Mouse (Mus musculus) lung, embryonic 15.5 days (tissue): ENCODE measurements at regions not wholly inside any gene's neighbourhood (a gene's known extent, or its start where the extent isn't known, plus 50 kb on each side); places are given as distances from the start of the nearest gene placed in this dataset.

Source experiments
- ATAC-seq: fragments of 200-750 bp; cut with Nextera tagmentation; 2 replicates; pipeline ENCODE4 v1.8.0; 2017; ENCODE audit warnings: moderate number of reproducible peaks, borderline replicate concordance; ENCODE audit not compliant: low FRiP score, low TSS enrichment; ENCODE audit errors: extremely low read depth
- H3K27ac ChIP-seq: fragments of 300-500 bp; sonication (generic); 2 replicates; pipeline ENCODE4 v1.5.1; 2015; ENCODE audit warnings: moderate library complexity, mild to moderate bottlenecking, inconsistent platforms
- H3K27me3 ChIP-seq: fragments of 300-500 bp; sonication (generic); 2 replicates; pipeline ENCODE4 v1.6.1; 2015; ENCODE audit warnings: inconsistent platforms
- H3K36me3 ChIP-seq: fragments of 300-500 bp; sonication (generic); 2 replicates; pipeline ENCODE4 v1.6.1; 2015; ENCODE audit warnings: inconsistent platforms
- H3K4me1 ChIP-seq: fragments of 300-500 bp; sonication (generic); 2 replicates; pipeline ENCODE4 v1.6.1; 2015; ENCODE audit warnings: inconsistent platforms
- H3K4me2 ChIP-seq: fragments of 300-500 bp; sonication (generic); 2 replicates; pipeline ENCODE4 v1.6.1; 2015; ENCODE audit warnings: inconsistent platforms, mild to moderate bottlenecking, moderate library complexity
- H3K4me3 ChIP-seq: fragments of 300-500 bp; sonication (generic); 2 replicates; pipeline ENCODE4 v1.5.1; 2015; ENCODE audit warnings: mild to moderate bottlenecking, inconsistent platforms
- H3K9ac ChIP-seq: fragments of 300-500 bp; sonication (generic); 2 replicates; pipeline ENCODE4 v1.6.1; 2015; ENCODE audit warnings: inconsistent platforms
- H3K9me3 ChIP-seq: fragments of 300-500 bp; sonication (generic); 2 replicates; pipeline ENCODE4 v1.6.1; 2016; ENCODE audit warnings: inconsistent platforms
- WGBS: fragments of 180-500 bp; shearing (Covaris S2); methylation state at CpG from one replicate; pipeline ENCODE4 v1.1.7; 2015; 5-methylcytosine and 5-hydroxymethylcytosine counted together

DNA sequence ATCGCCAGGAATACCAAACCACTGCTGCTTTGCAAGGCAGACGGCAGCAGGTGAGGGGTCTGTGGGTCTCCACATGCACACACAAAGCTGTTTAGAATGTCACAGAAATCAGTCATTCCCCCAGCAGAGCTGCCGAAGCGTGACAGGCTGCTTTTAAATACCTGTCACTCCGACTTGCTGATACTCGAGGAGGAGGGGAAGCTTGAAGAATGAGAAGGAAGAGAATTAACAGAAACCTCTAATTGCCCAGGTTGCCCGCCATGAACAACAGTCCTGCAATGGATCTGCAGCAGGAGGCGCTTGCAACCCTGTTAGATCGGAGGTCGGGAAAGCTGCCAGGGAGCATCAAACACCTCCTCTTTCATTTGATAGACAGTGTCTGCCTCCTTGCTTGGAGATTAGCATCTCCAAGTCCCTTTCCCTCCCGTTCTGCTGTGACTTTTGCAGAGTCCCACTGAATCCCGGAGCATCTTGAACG is 150.5 kb downstream of the Abhd5 start:
- no peak overlapping the region for H3K4me2 ChIP-seq
- no peak overlapping the region for H3K4me3 ChIP-seq
- ATAC-seq, result no peak
- no peak overlapping the region for H3K9ac ChIP-seq
- H3K27ac ChIP-seq, result no peak overlapping the region
- H3K4me1 ChIP-seq, result no peaks in the 10 kb centered on the region
- H3K27me3 ChIP-seq, result no peaks in the 10 kb centered on the region
- H3K36me3 ChIP-seq, result no peaks in the 10 kb centered on the region
- 28% methylated on average over 13 of the region's 13 CpGs for WGBS
- H3K9me3 ChIP-seq, result no peaks in the 10 kb centered on the region

DNA sequence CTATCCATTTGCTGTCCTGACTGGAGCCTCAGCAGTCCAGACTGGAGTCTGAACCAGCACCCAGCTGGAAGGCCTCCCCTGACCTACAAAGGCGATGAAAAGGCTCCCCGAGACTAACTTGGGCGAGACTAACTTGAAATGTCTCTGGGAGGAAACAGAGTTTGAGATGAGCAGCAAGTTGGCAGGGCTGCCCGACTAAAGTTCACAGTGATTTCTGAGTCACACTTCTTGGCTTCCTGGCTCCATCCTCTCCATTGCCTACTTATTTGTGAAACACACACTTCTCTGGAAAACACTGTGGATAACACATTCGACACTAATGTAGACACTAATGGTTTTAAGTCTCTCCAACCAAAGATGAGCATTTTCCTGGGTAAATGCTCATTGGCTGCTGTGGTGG is 170.2 kb downstream of the Abhd5 start:
- Histone ChIP-seq H3K27ac (no peak overlapping the region), H3K9me3 (no peaks in the 10 kb centered on the region), H3K36me3 (no peaks in the 10 kb centered on the region), H3K4me1 (no peaks in the 10 kb centered on the region), H3K4me2 (no peak overlapping the region), H3K4me3 (no peak overlapping the region), H3K27me3 (no peaks in the 10 kb centered on the region), H3K9ac (no peak overlapping the region)
- 59% methylated on average over 5 of the region's 5 CpGs for WGBS
- no peak for ATAC-seq

- H3K4me1 ChIP-seq, result no peaks in the 10 kb centered on the region
- no peak overlapping the region for H3K27ac ChIP-seq
- no peak for ATAC-seq
- H3K9ac ChIP-seq, result no peak overlapping the region
- no peaks in the 10 kb centered on the region for H3K36me3 ChIP-seq
- 47% methylated on average over 10 of the region's 10 CpGs for WGBS
- no peak overlapping the region for H3K4me3 ChIP-seq
- no peak overlapping the region for H3K4me2 ChIP-seq
- no peaks in the 10 kb centered on the region for H3K27me3 ChIP-seq
- H3K9me3 ChIP-seq, result no peaks in the 10 kb centered on the region
These were observed 174.2 kb downstream of the Abhd5 start for GRCm38 (mm10) chr9:122525621-122526055.

- no peak for ATAC-seq
- Histone ChIP-seq H3K4me1 (no peaks in the 10 kb centered on the region), H3K4me3 (no peak overlapping the region), H3K27ac (no peak overlapping the region), H3K27me3 (no peaks in the 10 kb centered on the region), H3K4me2 (no peak overlapping the region), H3K36me3 (no peaks in the 10 kb centered on the region), H3K9me3 (no peaks in the 10 kb centered on the region), H3K9ac (no peak overlapping the region)
- 58% methylated on average over 6 of the region's 6 CpGs for WGBS
These were observed 176.9 kb downstream of the Abhd5 start for GRCm38 (mm10) chr9:122528267-122528666.

- H3K9ac ChIP-seq, result no peak overlapping the region
- no peak overlapping the region for H3K27ac ChIP-seq
- no peaks in the 10 kb centered on the region for H3K27me3 ChIP-seq
- H3K9me3 ChIP-seq, result no peaks in the 10 kb centered on the region
- no peak for ATAC-seq
- H3K36me3 ChIP-seq, result no peaks in the 10 kb centered on the region
- H3K4me2 ChIP-seq, result no peak overlapping the region
- H3K4me1 ChIP-seq, result peaks cover 9% of the 10 kb centered on the region; the same call in 1 of the 2 replicates
- H3K4me3 ChIP-seq, result no peak overlapping the region
These were observed 178.3 kb downstream of the Abhd5 start for GRCm38 (mm10) chr9:122529721-122530120.

- 72% methylated on average over 2 of the region's 2 CpGs for WGBS
- Histone ChIP-seq H3K4me2 (no peak overlapping the region), H3K27ac (no peak overlapping the region), H3K4me1 (peaks cover 9% of the 10 kb centered on the region; the same call in 1 of the 2 replicates), H3K9me3 (no peaks in the 10 kb centered on the region), H3K9ac (no peak overlapping the region), H3K36me3 (no peaks in the 10 kb centered on the region), H3K27me3 (no peaks in the 10 kb centered on the region), H3K4me3 (no peak overlapping the region)
- ATAC-seq, result no peak
These were observed 180.4 kb downstream of the Abhd5 start for GRCm38 (mm10) chr9:122531806-122532205.

DNA sequence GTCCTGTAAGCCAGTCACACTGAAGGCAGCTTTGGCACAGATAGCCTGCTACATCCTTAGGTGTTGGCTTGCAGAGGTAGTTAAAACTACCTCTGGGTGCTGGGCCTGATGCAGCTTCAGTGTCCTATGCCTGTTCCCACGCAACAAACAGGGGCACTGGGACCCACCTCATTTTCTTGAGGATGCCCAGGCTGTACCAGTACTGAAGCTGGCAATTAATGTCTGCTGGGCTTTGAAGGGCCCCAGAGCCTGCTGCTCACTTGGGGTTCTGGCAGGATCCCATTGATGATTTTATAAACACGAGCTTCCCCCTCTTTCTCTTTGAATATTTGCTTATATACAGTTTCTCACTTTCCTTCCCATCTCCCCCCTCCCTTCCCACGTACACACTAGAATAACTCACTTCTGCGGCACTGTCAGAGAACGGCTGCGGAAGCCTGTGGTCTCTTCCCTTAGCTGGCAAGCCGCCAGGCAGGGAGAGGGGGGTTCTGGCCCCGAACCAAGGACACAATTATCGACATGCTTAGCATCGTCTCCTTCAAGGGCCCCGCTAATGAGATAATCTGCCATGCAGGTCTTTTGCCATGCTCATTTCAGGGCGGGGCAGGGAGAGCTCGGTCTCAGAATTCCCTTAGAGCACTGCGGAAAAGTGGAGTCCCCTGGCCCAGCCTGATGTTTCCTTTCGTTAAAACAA is 182.9 kb downstream of the Abhd5 start:
- H3K4me1 ChIP-seq, result peaks cover 9% of the 10 kb centered on the region; the same call in 1 of the 2 replicates
- 25% methylated on average over 15 of the region's 15 CpGs for WGBS
- H3K27me3 ChIP-seq, result no peaks in the 10 kb centered on the region
- H3K27ac ChIP-seq, result no peak overlapping the region
- ATAC-seq, result no peak
- no peak overlapping the region for H3K4me2 ChIP-seq
- no peaks in the 10 kb centered on the region for H3K36me3 ChIP-seq
- no peaks in the 10 kb centered on the region for H3K9me3 ChIP-seq
- no peak overlapping the region for H3K9ac ChIP-seq
- no peak overlapping the region for H3K4me3 ChIP-seq

GRCm38 (mm10) chr9:122534965-122535364 is 183.6 kb downstream of the Abhd5 start:
- no peaks in the 10 kb centered on the region for H3K9me3 ChIP-seq
- no peak overlapping the region for H3K4me3 ChIP-seq
- WGBS, result 41% methylated on average over 2 of the region's 2 CpGs
- H3K4me1 ChIP-seq, result peaks cover 9% of the 10 kb centered on the region; the same call in 1 of the 2 replicates
- no peak overlapping the region for H3K4me2 ChIP-seq
- no peaks in the 10 kb centered on the region for H3K27me3 ChIP-seq
- H3K36me3 ChIP-seq, result no peaks in the 10 kb centered on the region
- H3K27ac ChIP-seq, result no peak overlapping the region
- H3K9ac ChIP-seq, result no peak overlapping the region
- no peak for ATAC-seq

- Histone ChIP-seq H3K27me3 (no peaks in the 10 kb centered on the region), H3K27ac (no peak overlapping the region), H3K4me1 (no peaks in the 10 kb centered on the region), H3K36me3 (no peaks in the 10 kb centered on the region), H3K9ac (no peak overlapping the region), H3K4me2 (no peak overlapping the region), H3K9me3 (no peaks in the 10 kb centered on the region), H3K4me3 (no peak overlapping the region)
- 38% methylated on average over 3 of the region's 3 CpGs for WGBS
- ATAC-seq, result no peak
These were observed 188.7 kb downstream of the Abhd5 start for GRCm38 (mm10) chr9:122540091-122540490.

DNA sequence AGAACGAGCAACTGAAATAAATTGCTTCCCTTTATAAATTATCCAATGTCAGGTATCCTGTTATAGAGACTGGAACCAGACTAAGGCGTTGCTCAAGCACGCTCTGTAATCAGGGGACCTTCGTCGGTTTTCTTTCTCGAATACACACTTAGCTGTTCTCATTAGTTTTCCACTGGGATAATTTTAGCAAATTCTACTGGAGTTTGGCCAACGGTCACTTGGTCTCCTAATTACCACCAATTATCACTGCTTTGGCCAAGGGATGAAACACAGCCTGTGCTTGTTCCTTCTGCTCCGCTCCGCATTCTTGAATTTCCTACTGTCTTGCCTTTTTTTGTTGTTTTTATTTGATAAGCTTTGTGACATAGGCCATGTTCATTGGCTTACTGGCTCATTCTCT is 191.1 kb upstream of the Topaz1 start:
- ATAC-seq, result no peak
- Histone ChIP-seq H3K4me3 (no peak overlapping the region), H3K9me3 (no peaks in the 10 kb centered on the region), H3K27ac (no peak overlapping the region), H3K27me3 (no peaks in the 10 kb centered on the region), H3K9ac (no peak overlapping the region), H3K36me3 (no peaks in the 10 kb centered on the region), H3K4me2 (no peak overlapping the region), H3K4me1 (no peaks in the 10 kb centered on the region)
- WGBS, result 80% methylated on average over 9 of the region's 9 CpGs

DNA sequence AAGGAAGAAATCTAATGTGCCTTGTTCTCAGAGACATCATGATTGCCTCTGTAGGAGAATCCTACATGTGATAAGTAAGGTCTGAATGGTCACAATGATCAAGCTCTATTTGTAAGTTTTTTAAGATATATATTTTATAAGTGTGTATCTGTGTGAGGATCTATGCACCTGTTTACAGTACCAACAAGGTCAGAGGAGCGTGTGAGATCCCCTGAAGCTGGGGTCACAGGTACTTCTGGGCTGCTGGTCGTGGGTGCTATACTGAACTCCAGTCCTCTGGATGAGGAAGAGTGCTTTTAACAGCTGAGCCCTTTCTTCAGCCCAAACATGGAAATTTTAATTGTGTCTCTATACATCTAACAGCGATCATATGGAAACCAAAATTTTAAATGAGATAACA is 181.1 kb upstream of the Topaz1 start:
- 57% methylated on average over 3 of the region's 3 CpGs for WGBS
- H3K27me3 ChIP-seq, result peaks cover 58% of the 10 kb centered on the region
- H3K36me3 ChIP-seq, result no peaks in the 10 kb centered on the region
- H3K9me3 ChIP-seq, result no peaks in the 10 kb centered on the region
- H3K27ac ChIP-seq, result no peak overlapping the region
- ATAC-seq, result no peak
- no peak overlapping the region for H3K4me2 ChIP-seq
- H3K9ac ChIP-seq, result no peak overlapping the region
- no peak overlapping the region for H3K4me3 ChIP-seq
- H3K4me1 ChIP-seq, result peaks cover 17% of the 10 kb centered on the region

DNA sequence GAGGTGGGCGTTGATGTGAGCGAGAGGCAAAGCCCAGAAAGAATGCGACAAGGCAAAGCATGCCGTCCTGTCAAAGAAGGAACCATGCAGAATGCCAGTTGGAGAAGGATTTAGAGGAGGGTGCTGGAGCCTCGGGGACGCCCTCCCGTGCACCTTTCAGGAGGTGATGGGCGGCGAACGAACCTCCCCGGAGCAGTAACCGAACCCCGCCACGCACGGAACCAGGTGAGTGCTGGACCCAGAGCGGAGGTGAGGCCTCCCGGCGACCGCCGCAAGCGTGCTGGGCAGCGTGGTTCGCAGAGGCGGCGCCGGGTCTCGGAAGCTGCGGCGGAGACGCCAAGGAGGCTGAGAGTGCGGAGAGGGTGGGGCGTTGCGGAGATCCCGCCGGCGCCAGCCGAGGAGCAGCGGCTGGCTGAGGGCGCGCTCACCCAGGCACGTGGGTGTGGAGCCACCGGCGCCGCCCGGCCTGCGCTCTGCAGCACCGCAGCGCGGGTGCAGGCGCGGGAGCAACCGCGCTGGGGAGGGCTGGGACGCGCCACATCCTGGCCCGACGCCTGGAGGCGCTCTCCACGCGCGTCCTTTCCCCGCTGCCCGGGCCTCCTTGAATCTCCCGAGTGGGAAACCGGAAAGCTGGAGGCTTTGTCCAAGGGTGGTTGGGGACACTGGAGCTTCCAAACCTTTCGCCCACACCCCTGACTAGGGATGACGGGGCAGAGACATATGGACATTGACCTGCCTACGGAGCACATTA is 178.3 kb upstream of the Topaz1 start:
- WGBS, result under 1% methylated on average over 68 of the region's 68 CpGs
- Histone ChIP-seq H3K9ac (no peak overlapping the region), H3K4me1 (peaks cover 34% of the 10 kb centered on the region), H3K4me3 (peak overlapping the region; percentile 33), H3K27ac (no peak overlapping the region), H3K27me3 (peaks cover 80% of the 10 kb centered on the region), H3K9me3 (no peaks in the 10 kb centered on the region), H3K36me3 (no peaks in the 10 kb centered on the region), H3K4me2 (peak overlapping the region; percentile 58)
- ATAC-seq, result 0 out of 2 replicates have a peak, but pooled peaks have one; percentile 56
